Mouse (Mus musculus): ENCODE results near the gene Ddr2.

The Ddr2 gene

DNA sequence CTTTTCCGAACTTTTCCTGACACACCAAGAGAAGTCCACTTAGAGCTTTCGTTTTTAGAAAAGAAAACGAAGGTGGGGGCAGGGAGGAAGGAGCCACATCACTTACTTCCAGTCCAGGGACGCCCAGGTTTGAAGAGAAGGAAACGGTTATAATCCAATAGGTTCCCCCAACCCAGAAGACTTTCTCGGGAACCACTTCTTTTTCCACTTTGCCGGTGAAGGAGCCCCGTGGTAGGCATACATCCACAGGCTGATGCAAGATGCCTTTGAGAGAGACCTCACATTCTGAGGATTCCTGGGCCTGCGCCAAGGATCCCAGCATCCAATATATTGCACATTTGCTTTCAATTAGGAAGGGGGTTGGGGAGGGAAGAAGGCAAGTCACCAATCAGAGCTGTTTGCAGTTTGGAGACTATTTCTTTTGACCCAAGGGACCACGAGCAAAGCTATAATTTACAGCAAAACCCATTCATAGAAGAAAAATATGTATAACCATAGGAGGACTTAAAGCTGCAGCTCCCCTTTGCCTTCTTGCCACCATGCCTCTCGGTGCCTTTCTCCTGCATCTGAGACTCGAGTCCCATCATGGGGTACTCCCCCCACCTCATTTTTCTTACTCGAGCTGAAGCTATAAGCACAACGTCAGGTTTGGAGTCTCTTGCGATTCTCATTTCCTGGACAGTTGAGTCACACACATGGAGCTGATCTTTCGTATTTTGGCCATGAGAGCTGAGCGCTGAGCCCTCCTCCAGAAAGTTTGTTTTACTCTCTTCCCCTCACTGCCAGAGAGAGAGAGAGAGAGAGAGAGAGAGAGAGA is at the start of gene Ddr2:
TSS of gene Ddr2 (minus strand) at position 247 of the 817 bp plus-strand sequence.
- DNase-seq (ENCODE audit: low spot score in 2 of 2) = no peak

DNA sequence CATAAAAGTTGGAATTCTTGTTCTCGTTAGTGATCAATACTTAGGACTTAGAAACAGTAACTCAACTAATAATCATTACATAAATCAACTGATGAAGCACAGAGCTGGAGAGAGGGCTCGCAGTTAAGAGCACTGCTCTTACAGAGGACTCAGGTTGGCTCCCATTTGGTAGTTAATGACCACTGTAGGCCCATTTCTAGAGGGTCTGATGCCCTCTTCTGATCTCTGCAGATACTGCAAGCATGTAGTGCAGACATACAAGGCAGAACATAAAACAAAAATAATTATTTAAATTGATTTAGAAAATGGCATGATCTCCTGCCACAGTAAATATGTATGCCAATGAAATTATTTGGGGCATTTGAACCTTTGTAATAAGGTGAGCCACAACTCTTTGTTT is 49.1 kb upstream of the Ddr2 start:
- DNase-seq (ENCODE audit: low spot score in 2 of 2) = no peak

DNA sequence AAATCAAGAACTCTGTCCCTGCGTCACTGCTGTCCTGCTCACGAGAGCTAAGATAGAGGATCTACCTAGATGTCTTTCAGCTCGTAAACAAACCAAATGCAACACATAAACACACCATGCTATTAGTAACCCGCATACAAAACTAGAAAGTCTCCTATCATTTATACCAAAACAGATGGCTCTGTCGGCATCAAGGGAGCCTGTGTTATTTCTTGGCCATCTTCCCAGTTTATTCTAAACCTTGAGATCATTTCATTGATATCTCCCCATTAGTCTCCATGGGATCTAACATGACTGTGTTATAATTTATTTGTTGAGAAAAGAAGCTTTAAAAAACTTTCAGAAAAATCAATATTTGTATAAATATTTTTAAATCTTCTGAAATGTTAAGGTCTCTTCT is 45.2 kb upstream of the Ddr2 start:
- no peak for DNase-seq (ENCODE audit: low spot score in 2 of 2)

DNA sequence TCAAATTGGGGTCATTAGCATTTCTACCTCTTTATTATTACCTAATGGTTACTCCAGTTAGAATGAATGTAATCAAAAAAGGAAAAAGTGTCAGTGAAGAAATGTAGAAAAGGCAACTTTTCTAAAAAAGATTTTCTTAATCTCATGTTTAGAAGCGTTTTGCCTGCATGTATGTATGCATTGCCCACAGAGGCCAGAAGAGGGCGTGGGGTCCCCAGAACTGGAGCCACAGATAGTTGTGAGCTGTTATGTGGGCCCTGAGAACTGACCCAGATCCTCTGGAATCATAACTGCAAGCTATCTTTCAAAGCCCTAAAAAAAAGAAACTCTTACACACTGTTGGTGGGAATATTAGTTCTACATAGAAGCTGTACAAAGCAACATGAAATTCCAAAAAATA is 44.7 kb upstream of the Ddr2 start:
- no peak for DNase-seq (ENCODE audit: low spot score in 2 of 2)

DNA sequence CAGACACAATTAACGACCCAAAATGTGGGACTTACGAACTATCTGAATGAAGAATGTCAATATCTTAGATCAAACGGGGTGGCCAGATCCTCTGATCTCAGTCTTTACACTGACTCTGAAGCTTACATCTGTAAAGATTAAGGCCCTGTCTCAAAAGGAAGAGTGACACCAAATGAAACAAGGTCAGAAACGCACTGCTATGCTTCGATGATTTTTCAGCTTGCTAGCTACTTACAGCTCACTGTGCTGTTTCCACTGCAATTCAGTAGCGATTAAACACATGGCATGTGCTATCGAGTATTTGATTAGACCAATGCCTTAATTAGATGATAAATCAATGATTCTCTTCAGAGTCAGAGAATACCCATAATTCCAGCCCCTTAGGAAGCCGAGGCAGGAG is 43.4 kb upstream of the Ddr2 start:
- DNase-seq (ENCODE audit: low spot score in 2 of 2) = no peak

GRCm38 (mm10) chr1:170152552-170152951 is 42.0 kb upstream of the Ddr2 start:
- peak; percentile 40 to 54 for DNase-seq (ENCODE audit: low spot score in 2 of 2)

- DNase-seq (ENCODE audit: low spot score in 2 of 2) = no peak
These were observed 40.3 kb upstream of the Ddr2 start for GRCm38 (mm10) chr1:170150870-170151269.

GRCm38 (mm10) chr1:170149756-170150155 is 39.2 kb upstream of the Ddr2 start:
- DNase-seq (ENCODE audit: low spot score in 2 of 2) = no peak

- DNase-seq (ENCODE audit: low spot score in 2 of 2) = peak in 1 of 2 experiments; percentile 20
These were observed 38.0 kb upstream of the Ddr2 start for GRCm38 (mm10) chr1:170148536-170148935.

DNA sequence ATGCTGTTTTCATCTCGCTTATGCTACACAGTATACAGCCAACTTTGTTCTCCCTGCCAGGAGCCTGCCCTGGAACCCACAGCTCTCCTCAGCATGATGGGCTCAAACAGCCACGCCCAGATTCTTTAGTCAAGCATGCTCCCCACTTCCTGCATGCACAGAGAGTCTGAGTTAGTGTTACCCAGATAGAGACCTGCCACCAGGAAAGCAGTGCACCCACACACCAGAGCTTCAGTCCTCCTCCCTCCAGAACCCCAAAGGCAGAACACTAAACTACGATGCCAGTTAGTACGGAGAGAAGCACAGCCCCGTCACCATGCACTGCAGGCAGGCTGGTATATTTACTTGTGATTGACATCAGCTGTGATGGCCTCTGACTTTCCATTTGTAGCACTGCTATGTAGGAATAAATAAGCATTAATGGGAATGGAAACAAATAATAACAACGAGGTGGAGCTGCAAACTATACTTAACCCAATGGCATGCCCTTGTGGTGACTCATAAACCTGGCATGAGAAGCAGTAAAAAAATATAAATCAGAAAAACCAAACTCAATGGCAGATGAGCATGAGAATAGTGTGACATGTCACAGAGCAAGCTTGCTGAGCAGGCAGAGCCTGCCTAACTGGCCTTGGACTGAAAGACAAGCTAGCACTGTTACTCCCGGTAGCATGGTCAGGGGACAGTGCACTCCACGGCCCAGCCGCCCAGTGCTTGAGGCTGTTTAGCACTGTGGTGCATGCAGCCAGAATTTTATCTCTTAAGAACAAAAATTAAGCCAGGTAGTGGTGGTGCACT is 37.3 kb upstream of the Ddr2 start:
- peak; percentile 81 to 83 for DNase-seq (ENCODE audit: low spot score in 2 of 2)

- no peak for DNase-seq (ENCODE audit: low spot score in 2 of 2)
These were observed 35.0 kb upstream of the Ddr2 start for GRCm38 (mm10) chr1:170145606-170146005.

DNA sequence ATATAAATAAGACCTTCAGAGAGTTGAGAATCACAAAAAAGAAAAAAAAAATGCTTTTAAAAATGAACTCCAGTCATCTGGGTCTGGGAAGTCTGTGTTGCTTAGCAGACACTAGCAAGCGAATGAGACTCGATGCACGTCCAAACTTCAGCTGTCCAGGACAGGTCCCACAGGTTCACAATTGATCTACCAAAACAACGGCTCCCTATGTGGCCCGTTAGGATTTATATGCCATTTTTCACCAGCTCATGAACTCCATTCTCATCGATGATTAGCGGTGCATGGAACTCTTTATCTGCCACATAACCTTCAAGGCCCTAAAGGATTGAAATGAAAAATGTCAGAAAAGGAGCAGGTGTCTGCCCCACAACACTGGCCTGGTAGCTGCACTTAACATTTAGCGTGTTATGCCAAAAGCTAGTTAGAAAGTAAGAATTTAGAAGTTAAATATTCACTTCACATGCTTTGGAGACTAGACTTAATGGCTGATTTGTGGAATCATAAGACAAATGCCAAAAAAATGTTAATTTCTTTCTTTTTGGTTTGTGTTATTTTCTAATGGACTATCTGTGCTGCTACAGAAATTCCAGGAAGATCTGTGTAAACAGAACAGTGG is 31.8 kb upstream of the Ddr2 start:
- DNase-seq (ENCODE audit: low spot score in 2 of 2) = no peak

GRCm38 (mm10) chr1:170141626-170142025 is 31.1 kb upstream of the Ddr2 start:
- DNase-seq (ENCODE audit: low spot score in 2 of 2) = no peak

GRCm38 (mm10) chr1:170136351-170137009 is 25.9 kb upstream of the Ddr2 start:
- DNase-seq (ENCODE audit: low spot score in 2 of 2) = peak; percentile 70 to 73

DNA sequence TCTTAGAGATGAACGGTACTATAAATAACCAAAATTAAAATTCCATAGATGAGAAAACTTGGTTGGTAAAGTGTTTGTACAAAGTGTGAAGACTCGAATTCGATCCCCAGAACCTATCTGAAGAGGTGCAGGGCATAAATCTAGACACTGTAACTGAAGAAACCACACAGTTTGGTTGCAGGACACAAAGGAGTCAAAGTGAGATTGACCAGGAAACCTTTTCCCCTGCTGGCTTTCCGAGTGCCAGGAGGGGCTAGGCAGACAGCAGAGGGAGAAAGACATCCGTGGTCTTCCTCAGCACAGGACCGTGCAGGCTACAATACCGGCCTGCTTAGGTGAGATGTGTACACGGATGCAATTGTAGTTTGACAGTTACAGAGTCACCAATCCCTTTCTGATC is 23.7 kb upstream of the Ddr2 start:
- DNase-seq (ENCODE audit: low spot score in 2 of 2) = no peak

DNA sequence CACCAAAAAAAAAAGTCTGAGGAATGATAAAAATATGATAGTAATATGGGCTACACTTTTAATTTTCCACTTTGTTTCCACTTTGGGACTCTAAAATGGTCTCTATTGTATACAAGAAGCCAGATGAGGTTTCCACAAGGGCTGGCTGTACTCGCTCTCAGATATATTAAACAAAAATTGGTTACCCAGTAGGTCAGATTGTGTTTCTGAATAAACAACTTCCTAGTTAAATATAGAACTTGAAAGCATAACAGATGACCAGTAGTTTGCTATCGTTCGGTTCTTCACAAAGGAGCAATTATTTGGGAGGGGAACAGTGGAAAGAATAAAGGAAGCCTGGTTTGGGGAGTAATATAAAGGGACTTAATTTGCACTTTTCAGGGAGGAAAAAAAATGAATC is 20.4 kb upstream of the Ddr2 start:
- DNase-seq (ENCODE audit: low spot score in 2 of 2) = no peak

DNA sequence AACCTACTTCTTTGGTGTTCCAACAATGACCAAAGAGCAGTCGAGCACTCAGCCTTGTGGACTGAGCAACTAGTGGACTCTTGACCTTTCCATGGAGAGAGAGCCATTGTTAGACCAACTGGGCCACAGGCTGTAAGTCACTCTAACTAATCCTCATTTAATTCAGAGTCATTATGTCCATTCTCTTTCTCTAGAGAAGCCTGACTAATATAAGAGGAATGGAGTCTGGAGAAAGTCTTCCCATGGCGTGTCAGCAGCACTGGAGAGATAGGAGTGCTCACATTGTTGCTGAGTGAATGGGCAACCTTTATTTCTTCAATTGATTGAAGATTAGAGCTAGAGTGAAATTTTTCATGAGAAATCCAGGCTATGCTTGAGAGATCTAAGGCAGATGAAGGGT is 14.1 kb upstream of the Ddr2 start:
- DNase-seq (ENCODE audit: low spot score in 2 of 2) = no peak

- no peak for DNase-seq (ENCODE audit: low spot score in 2 of 2)
These were observed 3.1 kb upstream of the Ddr2 start for GRCm38 (mm10) chr1:170113616-170114015.

GRCm38 (mm10) chr1:170112261-170112660 is 1.7 kb upstream of the Ddr2 start:
- DNase-seq (ENCODE audit: low spot score in 2 of 2) = no peak

GRCm38 (mm10) chr1:170111651-170112226 is 1.2 kb upstream of the Ddr2 start:
- DNase-seq (ENCODE audit: low spot score in 2 of 2) = no peak

- DNase-seq (ENCODE audit: low spot score in 2 of 2) = no peak
These were observed 616 bp downstream of the Ddr2 start for GRCm38 (mm10) chr1:170109776-170110515.
